Mouse (Mus musculus) heart, embryonic 10.5 days (tissue): Measurements from ENCODE around the gene Chd6. TPM values are rescaled to one million over a fixed set of nuclear protein-coding genes. Genes with fewer than 3 reads are reported as not detected.
A peak's percentile ranks its signal among the peaks of the same experiment; 100 is the strongest.

Experiments
- DNase-seq: peaks from one replicate; pipeline ENCODE4 v3.0.0-alpha.2; 2017; ENCODE audit warnings: low spot score
- H3K27ac ChIP-seq: fragments of 300-500 bp; sonication (generic); 2 replicates; pipeline ENCODE4 v1.5.1; 2016; ENCODE audit warnings: mild to moderate bottlenecking
- H3K27me3 ChIP-seq: fragments of 300-500 bp; sonication (generic); 2 replicates; pipeline ENCODE4 v1.6.1; 2016; ENCODE audit warnings: mild to moderate bottlenecking; ENCODE audit not compliant: poor library complexity, insufficient read depth, severe bottlenecking
- H3K36me3 ChIP-seq: fragments of 300-500 bp; sonication (generic); 2 replicates; pipeline ENCODE4 v1.6.1; 2016; ENCODE audit warnings: mild to moderate bottlenecking, moderate library complexity
- H3K4me1 ChIP-seq: fragments of 300-500 bp; sonication (generic); 2 replicates; pipeline ENCODE4 v1.6.1; 2016; ENCODE audit warnings: mild to moderate bottlenecking
- H3K4me3 ChIP-seq: fragments of 300-500 bp; sonication (generic); 2 replicates; pipeline ENCODE4 v1.5.1; 2016; ENCODE audit warnings: mild to moderate bottlenecking, moderate library complexity
- H3K9me3 ChIP-seq: fragments of 300-500 bp; sonication (generic); 2 replicates; pipeline ENCODE4 v1.6.1; 2016; ENCODE audit warnings: mild to moderate bottlenecking, moderate library complexity
- WGBS: fragments of 180-500 bp; shearing (Covaris S2); methylation state at CpG from one replicate; pipeline ENCODE4 v1.1.7; 2016; 5-methylcytosine and 5-hydroxymethylcytosine counted together
- polyA plus RNA-seq: library from polyadenylated mRNA; unstranded; fragments of >200 nt; fragmentation: Nextera tagmentation; extraction: Ambion mirVana; gene quantifications from 2 replicates; pipeline ENCODE4 v1.2.1, GENCODE M21; 2016

Gene Chd6
- polyA plus RNA-seq = 16.6 and 22.9 TPM in 2 replicates

GRCm38 (mm10) chr2:161108933-161109371, at the start of gene Chd6:
Gene Chd6 (minus strand): TSS chr2:161109075.
- H3K27ac ChIP-seq = peak within 1 kb of the TSS; percentile 99
- H3K4me3 ChIP-seq = peak within 1 kb of the TSS; percentile 96

GRCm38 (mm10) chr2:161150004-161150842, 41.3 kb upstream of the Chd6 start:
- Histone ChIP-seq H3K4me1 (no peaks in the 10 kb centered on the region), H3K27ac (no peak overlapping the region), H3K4me3 (no peak overlapping the region), H3K27me3 (no peaks in the 10 kb centered on the region), H3K36me3 (no peaks in the 10 kb centered on the region), H3K9me3 (no peaks in the 10 kb centered on the region)
- DNase-seq = no peak
- 69% methylated on average over 7 of the region's 7 CpGs for WGBS

More at GRCm38 (mm10) chr2:161108933-161109371, at the start of gene Chd6:
- H3K9me3 ChIP-seq = no peaks in the 10 kb centered on the region
- 0 out of 2 replicates have a peak, but pooled peaks cover 3% of the 10 kb centered on the region for H3K36me3 ChIP-seq
- no peaks in the 10 kb centered on the region for H3K27me3 ChIP-seq
- DNase-seq = peak; percentile 100
- peaks cover 17% of the 10 kb centered on the region for H3K4me1 ChIP-seq
- WGBS = 0% methylated on average over 22 of the region's 27 CpGs

DNA sequence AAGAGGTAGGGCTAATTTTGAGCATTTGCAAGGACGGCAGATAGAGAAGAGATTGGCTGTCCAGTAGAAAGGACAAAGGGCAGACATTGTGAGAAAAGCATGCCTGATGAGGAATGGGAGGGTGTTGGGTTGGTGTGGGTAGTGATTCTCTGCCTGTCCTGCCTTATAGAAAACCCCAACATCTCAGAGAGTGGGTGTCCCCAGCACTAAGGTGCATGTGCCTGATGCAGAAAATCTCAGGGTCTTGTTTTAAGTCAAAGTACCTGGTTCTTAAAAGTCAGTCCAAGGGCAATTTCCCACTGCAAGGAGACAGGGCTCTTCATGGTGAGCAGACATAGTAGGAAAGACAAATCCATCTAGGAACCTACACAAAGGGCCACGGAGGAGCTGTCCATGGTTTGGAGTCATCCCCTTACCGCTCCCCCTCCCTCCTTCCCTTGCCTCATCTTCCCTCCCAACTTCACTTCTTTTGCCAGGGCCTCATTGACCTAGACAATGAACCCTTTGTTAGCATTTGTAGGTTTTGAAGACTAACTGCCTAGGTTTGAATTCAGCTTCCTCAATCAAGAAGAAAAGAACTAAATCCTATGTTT, 39.6 kb upstream of the Chd6 start:
- WGBS = 55% methylated on average over 3 of the region's 3 CpGs
- Histone ChIP-seq H3K4me1 (no peaks in the 10 kb centered on the region), H3K27me3 (no peaks in the 10 kb centered on the region), H3K4me3 (no peak overlapping the region), H3K27ac (no peak overlapping the region), H3K9me3 (no peaks in the 10 kb centered on the region), H3K36me3 (no peaks in the 10 kb centered on the region)
- no peak for DNase-seq

DNA sequence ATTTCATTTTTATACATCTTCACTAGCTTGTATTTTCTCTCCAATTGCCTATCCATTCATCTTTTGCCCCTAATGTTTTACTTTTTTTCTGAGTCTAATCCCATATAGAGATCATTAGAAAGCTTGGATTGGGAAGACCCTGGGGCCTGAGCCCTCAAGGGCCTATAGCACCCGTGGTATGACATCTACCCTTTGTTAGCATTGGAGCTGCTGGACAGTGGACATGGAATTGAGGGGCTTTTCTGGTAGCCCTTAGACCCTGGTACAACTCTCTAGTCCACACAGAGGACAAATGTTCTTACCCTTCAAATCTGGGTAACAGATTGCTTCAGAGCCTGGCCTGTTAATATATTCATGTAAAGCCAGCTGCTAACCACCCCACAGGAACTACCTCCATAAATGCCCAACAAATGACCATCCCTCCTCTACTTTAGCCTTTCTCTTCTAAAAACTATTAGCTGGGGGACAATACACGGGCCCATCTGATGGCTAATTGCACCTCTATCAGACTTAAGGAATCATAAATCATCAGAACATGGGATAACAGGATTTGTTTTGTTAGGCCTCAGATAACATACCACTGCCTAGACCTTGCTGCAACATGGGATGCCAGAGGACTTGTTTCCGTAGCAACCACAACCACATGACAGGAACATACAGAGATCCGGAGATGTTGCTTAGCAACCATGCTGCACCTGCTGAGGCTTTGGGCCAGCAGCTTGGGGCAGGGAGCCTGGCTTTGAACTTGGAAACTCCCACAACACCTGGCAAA, 39.0 kb upstream of the Chd6 start:
- no peaks in the 10 kb centered on the region for H3K9me3 ChIP-seq
- no peak for DNase-seq
- H3K27ac ChIP-seq = no peak overlapping the region
- no peaks in the 10 kb centered on the region for H3K4me1 ChIP-seq
- H3K36me3 ChIP-seq = no peaks in the 10 kb centered on the region
- 68% methylated on average over 4 of the region's 4 CpGs for WGBS
- H3K4me3 ChIP-seq = no peak overlapping the region
- no peaks in the 10 kb centered on the region for H3K27me3 ChIP-seq

GRCm38 (mm10) chr2:161144799-161145198, 35.9 kb upstream of the Chd6 start:
- no peak for DNase-seq
- no peaks in the 10 kb centered on the region for H3K27me3 ChIP-seq
- H3K27ac ChIP-seq = no peak overlapping the region
- H3K4me1 ChIP-seq = no peaks in the 10 kb centered on the region
- no peak overlapping the region for H3K4me3 ChIP-seq
- WGBS = 83% methylated on average over 4 of the region's 4 CpGs
- no peaks in the 10 kb centered on the region for H3K36me3 ChIP-seq
- no peaks in the 10 kb centered on the region for H3K9me3 ChIP-seq

GRCm38 (mm10) chr2:161138672-161139536, 30.0 kb upstream of the Chd6 start:
- H3K36me3 ChIP-seq = no peaks in the 10 kb centered on the region
- no peak for DNase-seq
- H3K27ac ChIP-seq = no peak overlapping the region
- H3K4me1 ChIP-seq = no peaks in the 10 kb centered on the region
- H3K9me3 ChIP-seq = no peaks in the 10 kb centered on the region
- WGBS = 52% methylated on average over 11 of the region's 11 CpGs
- H3K4me3 ChIP-seq = no peak overlapping the region
- H3K27me3 ChIP-seq = no peaks in the 10 kb centered on the region

GRCm38 (mm10) chr2:161136999-161137398, 28.1 kb upstream of the Chd6 start:
- Histone ChIP-seq H3K36me3 (no peaks in the 10 kb centered on the region), H3K4me3 (no peak overlapping the region), H3K9me3 (no peaks in the 10 kb centered on the region), H3K4me1 (no peaks in the 10 kb centered on the region), H3K27ac (no peak overlapping the region), H3K27me3 (no peaks in the 10 kb centered on the region)
- 50% methylated on average over 3 of the region's 3 CpGs for WGBS
- no peak for DNase-seq

DNA sequence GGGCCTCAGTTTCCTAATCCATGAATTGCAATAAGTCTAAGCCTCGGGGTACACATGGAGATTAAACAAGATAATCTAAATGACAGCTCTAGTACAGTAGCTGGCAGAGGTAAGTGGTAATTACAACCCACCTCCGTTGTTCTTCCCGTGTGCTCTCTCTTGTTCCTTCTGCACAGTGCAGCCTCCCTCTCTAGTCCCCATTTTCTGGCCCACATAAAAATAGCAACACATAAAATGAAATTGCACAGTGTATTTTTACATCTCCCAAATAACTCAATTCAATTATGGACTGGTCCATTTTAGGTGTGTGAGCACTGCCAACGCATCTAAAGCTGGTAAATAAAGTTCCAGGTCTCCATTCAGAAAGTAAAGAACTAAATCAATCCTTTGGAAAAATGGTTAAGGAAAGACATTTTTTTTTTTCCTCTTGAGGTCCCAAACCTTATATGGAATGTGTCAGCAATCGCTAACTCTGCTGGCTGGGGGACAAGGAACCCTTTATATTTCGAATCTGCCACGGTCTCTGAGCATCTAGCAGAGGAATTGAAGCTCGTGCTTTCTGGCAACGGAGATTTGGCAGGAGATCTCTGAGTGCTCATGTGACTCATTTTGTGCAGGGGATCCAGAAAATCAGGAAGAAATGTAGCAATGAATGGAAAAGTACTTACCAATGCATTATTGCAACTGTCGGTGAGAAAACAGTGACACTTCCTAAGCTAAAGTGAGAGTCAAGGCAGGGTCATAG, 19.7 kb upstream of the Chd6 start:
- H3K36me3 ChIP-seq = no peaks in the 10 kb centered on the region
- H3K27ac ChIP-seq = no peak overlapping the region
- H3K4me3 ChIP-seq = no peak overlapping the region
- 75% methylated on average over 10 of the region's 10 CpGs for WGBS
- no peaks in the 10 kb centered on the region for H3K4me1 ChIP-seq
- no peaks in the 10 kb centered on the region for H3K9me3 ChIP-seq
- no peak for DNase-seq
- no peaks in the 10 kb centered on the region for H3K27me3 ChIP-seq

DNA sequence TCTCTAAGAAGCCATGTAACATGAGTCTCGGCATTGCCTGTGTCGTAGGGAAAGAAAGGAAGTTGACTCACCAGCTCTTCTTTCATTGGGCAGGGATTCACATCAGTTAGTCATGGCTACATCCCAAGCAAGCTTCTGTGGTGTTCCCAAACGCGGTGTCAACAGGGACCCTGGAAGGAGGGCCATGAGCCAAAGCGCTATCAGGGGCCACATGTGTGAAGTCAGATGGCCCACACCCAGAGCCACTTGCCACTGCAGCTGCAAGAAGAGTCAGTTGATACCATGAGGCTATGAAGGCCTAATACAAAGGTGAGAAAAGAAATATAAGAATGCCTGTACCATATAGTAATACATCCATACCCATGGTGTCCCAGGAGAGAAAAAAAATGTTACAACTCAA, 3.1 kb upstream of the Chd6 start:
- Histone ChIP-seq H3K27me3 (no peaks in the 10 kb centered on the region), H3K27ac (no peak overlapping the region), H3K4me3 (no peak overlapping the region), H3K36me3 (no peaks in the 10 kb centered on the region), H3K9me3 (no peaks in the 10 kb centered on the region), H3K4me1 (peaks cover 14% of the 10 kb centered on the region)
- no peak for DNase-seq
- 75% methylated on average over 5 of the region's 5 CpGs for WGBS

DNA sequence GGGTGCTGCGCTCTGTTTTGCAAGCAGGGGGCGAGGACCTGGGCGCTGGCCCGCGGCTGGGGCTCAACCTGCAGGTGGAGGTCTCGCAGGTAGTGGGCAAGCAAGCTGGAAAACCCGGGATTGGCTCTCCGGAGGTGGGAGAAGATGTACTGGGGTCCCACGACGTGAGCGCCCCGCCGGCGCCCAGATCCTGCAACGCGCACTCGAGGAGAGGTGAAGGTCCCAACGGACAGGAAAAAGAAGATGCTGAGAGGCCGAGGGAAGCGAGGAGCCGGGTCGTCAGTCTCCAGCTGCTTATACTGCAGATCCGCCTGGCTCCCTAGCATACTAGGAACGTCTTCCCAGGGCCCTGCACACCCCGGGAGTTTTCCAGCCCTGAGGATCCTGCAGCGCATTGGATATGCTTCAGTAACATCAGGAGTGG, 535 bp upstream of the Chd6 start:
- H3K27me3 ChIP-seq = no peaks in the 10 kb centered on the region
- peak overlapping the region; percentile 99 for H3K27ac ChIP-seq
- H3K36me3 ChIP-seq = 0 out of 2 replicates have a peak, but pooled peaks cover 3% of the 10 kb centered on the region
- under 1% methylated on average over 26 of the region's 26 CpGs for WGBS
- H3K9me3 ChIP-seq = no peaks in the 10 kb centered on the region
- H3K4me3 ChIP-seq = peak overlapping the region; percentile 96
- peaks cover 17% of the 10 kb centered on the region for H3K4me1 ChIP-seq
- no peak for DNase-seq

DNA sequence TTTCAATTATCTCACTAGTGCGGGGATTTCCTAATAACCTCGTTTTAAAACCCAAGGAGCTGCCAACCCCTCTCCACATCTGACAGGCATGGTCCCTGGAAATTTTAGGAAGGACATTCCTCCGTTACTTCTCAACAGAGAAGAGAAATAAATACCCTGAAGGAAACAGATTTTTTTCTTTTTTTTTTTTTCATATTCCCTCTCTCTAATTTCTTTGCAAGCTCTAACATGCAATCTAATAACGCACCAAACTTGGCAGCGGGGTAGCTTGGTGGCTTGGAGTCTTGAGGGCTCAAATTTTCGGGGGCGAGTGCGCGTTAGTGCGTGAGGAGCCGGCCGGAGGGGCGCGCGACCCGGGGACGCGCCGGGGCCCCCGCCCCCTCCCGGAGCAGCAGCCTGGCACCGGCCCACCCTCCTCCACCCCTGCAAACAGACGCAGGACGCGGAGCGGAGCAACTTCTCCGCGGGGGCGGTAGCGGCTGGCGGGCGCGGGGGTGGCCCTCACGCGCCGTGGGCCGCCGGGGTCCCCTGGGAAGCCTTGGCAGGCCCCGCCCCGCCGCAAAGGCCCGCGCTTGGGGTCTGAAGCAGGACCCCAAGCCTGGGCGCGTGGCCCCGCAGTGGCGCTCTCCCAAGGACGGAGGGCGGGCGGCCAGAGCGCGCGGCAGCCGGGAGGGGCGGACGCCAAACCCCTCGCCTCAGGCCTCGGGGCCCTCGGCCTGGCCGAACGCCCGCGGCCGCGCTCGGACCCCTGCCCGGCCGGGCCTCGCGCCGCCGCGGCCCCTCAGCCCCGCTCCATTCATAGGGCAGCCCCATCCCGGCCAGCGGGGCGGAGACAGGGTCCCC, 569 bp downstream of the Chd6 start:
- H3K4me3 ChIP-seq = peak overlapping the region; percentile 96
- H3K27ac ChIP-seq = peak overlapping the region; percentile 99
- under 1% methylated on average over 77 of the region's 77 CpGs for WGBS
- peaks cover 21% of the 10 kb centered on the region for H3K4me1 ChIP-seq
- peak; percentile 79 for DNase-seq
- H3K9me3 ChIP-seq = no peaks in the 10 kb centered on the region
- H3K36me3 ChIP-seq = 0 out of 2 replicates have a peak, but pooled peaks cover 3% of the 10 kb centered on the region
- H3K27me3 ChIP-seq = no peaks in the 10 kb centered on the region
